Mouse (Mus musculus) liver, adult 2 months (tissue): Measurements from ENCODE around the gene Kctd19. TPM values are rescaled to one million over a fixed set of nuclear protein-coding genes. Genes with fewer than 3 reads are reported as not detected.

ENCODE experiments used
- DNase-seq: peaks from one replicate; pipeline ENCODE4 v3.0.0-alpha.2; 2011; ENCODE audit warnings: low read depth, low spot score; ENCODE audit errors: extremely low read depth
- H3K27ac ChIP-seq: fragments of 200-500 bp; replicated peaks from 2 replicates; pipeline ENCODE4 v1.5.1; 2012; ENCODE audit warnings: low read depth, mild to moderate bottlenecking, control low read depth, inconsistent platforms, low read length; ENCODE audit not compliant: insufficient read depth
- H3K27me3 ChIP-seq: fragments of 200-500 bp; 2 replicates; pipeline ENCODE4 v1.6.1; 2012; ENCODE audit warnings: mild to moderate bottlenecking, moderate library complexity, low read length, inconsistent platforms; ENCODE audit not compliant: control insufficient read depth, insufficient read depth
- H3K36me3 ChIP-seq: fragments of 200-500 bp; 2 replicates; pipeline ENCODE4 v1.6.1; 2012; ENCODE audit warnings: low read length, inconsistent platforms; ENCODE audit not compliant: control insufficient read depth, insufficient read depth
- H3K4me1 ChIP-seq: fragments of 200-500 bp; 2 replicates; pipeline ENCODE4 v1.6.1; 2011; ENCODE audit warnings: low read length; ENCODE audit not compliant: control insufficient read depth, insufficient read depth
- H3K4me3 ChIP-seq: fragments of 200-500 bp; 2 replicates; pipeline ENCODE4 v1.5.1; 2011; ENCODE audit warnings: low read depth, mild to moderate bottlenecking, control low read depth, low read length, moderate library complexity; ENCODE audit not compliant: insufficient read depth
- H3K79me2 ChIP-seq: fragments of 200-500 bp; 2 replicates; pipeline ENCODE4 v1.6.1; 2012; ENCODE audit warnings: inconsistent platforms, mild to moderate bottlenecking, low read length, moderate library complexity; ENCODE audit not compliant: control insufficient read depth, insufficient read depth
- H3K9ac ChIP-seq: fragments of 200-500 bp; 2 replicates; pipeline ENCODE4 v1.6.1; 2012; ENCODE audit warnings: low read depth, mild to moderate bottlenecking, control low read depth, inconsistent platforms, low read length
- CTCF ChIP-seq: fragments of 200-500 bp; IDR thresholded peaks from 2 replicates; pipeline ENCODE4 v1.5.1; 2011; ENCODE audit warnings: low read depth, low read length, control low read depth
- POLR2A ChIP-seq: fragments of 200-500 bp; IDR thresholded peaks from 2 replicates; pipeline ENCODE4 v1.6.1; 2011; ENCODE audit warnings: low read length, control low read depth; ENCODE audit not compliant: insufficient read depth; ENCODE audit errors: extremely low read depth
- WGBS: fragments of 180-500 bp; shearing (Covaris S2); methylation state at CpG from one replicate; pipeline ENCODE4 v1.1.7; 2018; 5-methylcytosine and 5-hydroxymethylcytosine counted together
- polyA plus RNA-seq: library from polyadenylated mRNA; depleted of rRNA; stranded (reverse); fragments of >200 nt; gene quantifications from 2 replicates; pipeline ENCODE4 v1.2.3, GENCODE M21; 2012
- total RNA-seq: library from RNA; depleted of rRNA; stranded (reverse); fragments of >200 nt; gene quantifications from 2 replicates; pipeline ENCODE4 v1.2.3, GENCODE M21; 2014

The Kctd19 gene
- total and polyA plus RNA-seq, 2 experiments: not detected

- DNase-seq: no peak
- Histone ChIP-seq H3K79me2 (no peaks in the 10 kb centered on the region), H3K4me1 (no peaks in the 10 kb centered on the region; the same call in none of the 2 replicates), H3K27me3 (peaks cover 2% of the 10 kb centered on the region; the same call in 1 of the 2 replicates), H3K36me3 (no peaks in the 10 kb centered on the region), H3K27ac (no peak overlapping the region), H3K4me3 (no peak overlapping the region), H3K9ac (no peak overlapping the region; the same call in 1 of the 2 replicates)
- no peak for TF ChIP-seq CTCF
- TF ChIP-seq POLR2A: no peak
- 31% methylated on average over 7 of the region's 8 CpGs for WGBS
Observed at GRCm38 (mm10) chr8:105343791-105344574, 69.3 kb downstream of the Kctd19 start.

GRCm38 (mm10) chr8:105342768-105343167, 70.5 kb downstream of the Kctd19 start:
- 80% methylated on average over 4 of the region's 4 CpGs for WGBS
- no peak overlapping the region for H3K27ac ChIP-seq
- no peak for DNase-seq
- H3K4me1 ChIP-seq: no peaks in the 10 kb centered on the region; the same call in none of the 2 replicates
- H3K36me3 ChIP-seq: no peaks in the 10 kb centered on the region
- H3K4me3 ChIP-seq: no peak overlapping the region
- no peaks in the 10 kb centered on the region for H3K79me2 ChIP-seq
- no peak for TF ChIP-seq CTCF
- TF ChIP-seq POLR2A: no peak
- H3K9ac ChIP-seq: no peak overlapping the region
- no peaks in the 10 kb centered on the region for H3K27me3 ChIP-seq

GRCm38 (mm10) chr8:105341399-105341798, 71.9 kb downstream of the Kctd19 start:
- TF ChIP-seq POLR2A: no peak
- no peak for TF ChIP-seq CTCF
- Histone ChIP-seq H3K79me2 (no peaks in the 10 kb centered on the region), H3K4me1 (no peaks in the 10 kb centered on the region; the same call in none of the 2 replicates), H3K36me3 (no peaks in the 10 kb centered on the region), H3K9ac (no peak overlapping the region), H3K4me3 (no peak overlapping the region), H3K27ac (peak overlapping the region; percentile 27; the same call in 1 of the 2 replicates), H3K27me3 (no peaks in the 10 kb centered on the region)
- 63% methylated on average over 8 of the region's 8 CpGs for WGBS
- DNase-seq: no peak

- no peaks in the 10 kb centered on the region; the same call in none of the 2 replicates for H3K4me1 ChIP-seq
- no peak overlapping the region for H3K9ac ChIP-seq
- H3K79me2 ChIP-seq: no peaks in the 10 kb centered on the region
- 59% methylated on average over 6 of the region's 6 CpGs for WGBS
- H3K4me3 ChIP-seq: no peak overlapping the region
- no peaks in the 10 kb centered on the region for H3K27me3 ChIP-seq
- TF ChIP-seq CTCF (no peak), POLR2A (no peak)
- peak overlapping the region; percentile 72 for H3K27ac ChIP-seq
- no peaks in the 10 kb centered on the region for H3K36me3 ChIP-seq
- peak; percentile 31 for DNase-seq
Observed at GRCm38 (mm10) chr8:105339886-105340635, 73.2 kb downstream of the Kctd19 start.

GRCm38 (mm10) chr8:105338992-105339391, 74.3 kb downstream of the Kctd19 start:
- Histone ChIP-seq H3K79me2 (no peaks in the 10 kb centered on the region), H3K9ac (no peak overlapping the region), H3K27me3 (no peaks in the 10 kb centered on the region), H3K27ac (0 out of 2 replicates have a peak overlapping the region, but pooled peaks have one; percentile 28), H3K4me1 (no peaks in the 10 kb centered on the region; the same call in 1 of the 2 replicates), H3K4me3 (no peak overlapping the region), H3K36me3 (no peaks in the 10 kb centered on the region)
- no peak for TF ChIP-seq POLR2A
- TF ChIP-seq CTCF: no peak
- WGBS: 70% methylated on average over 4 of the region's 4 CpGs
- DNase-seq: no peak
